Mouse (Mus musculus) liver, embryonic 15.5 days (tissue): ENCODE measurements around the gene Arid5b. TPM values are rescaled to one million over a fixed set of nuclear protein-coding genes. Genes with fewer than 3 reads are reported as not detected.

Source experiments
- ATAC-seq: fragments of 200-750 bp; cut with Nextera tagmentation; 2 replicates; pipeline ENCODE4 v1.8.0; 2017; ENCODE audit warnings: moderate number of reproducible peaks, mild to moderate bottlenecking, moderate library complexity; ENCODE audit not compliant: insufficient read depth
- H3K27ac ChIP-seq: fragments of 300-500 bp; sonication (generic); replicated peaks from 2 replicates; pipeline ENCODE4 v1.5.1; 2015; ENCODE audit warnings: mild to moderate bottlenecking, inconsistent platforms
- H3K27me3 ChIP-seq: fragments of 300-500 bp; sonication (generic); 2 replicates; pipeline ENCODE4 v1.6.1; 2015; ENCODE audit warnings: mild to moderate bottlenecking, inconsistent platforms
- H3K36me3 ChIP-seq: fragments of 300-500 bp; sonication (generic); replicated peaks from 2 replicates; pipeline ENCODE4 v1.6.1; 2015; ENCODE audit warnings: moderate library complexity, mild to moderate bottlenecking, inconsistent platforms
- H3K4me1 ChIP-seq: fragments of 300-500 bp; sonication (generic); replicated peaks from 2 replicates; pipeline ENCODE4 v1.6.1; 2015; ENCODE audit warnings: inconsistent platforms
- H3K4me2 ChIP-seq: fragments of 300-500 bp; sonication (generic); 2 replicates; pipeline ENCODE4 v1.6.1; 2015; ENCODE audit warnings: moderate library complexity, mild to moderate bottlenecking, inconsistent platforms
- H3K4me3 ChIP-seq: fragments of 300-500 bp; sonication (generic); replicated peaks from 2 replicates; pipeline ENCODE4 v1.5.1; 2015; ENCODE audit warnings: mild to moderate bottlenecking, inconsistent platforms
- H3K9ac ChIP-seq: fragments of 300-500 bp; sonication (generic); 2 replicates; pipeline ENCODE4 v1.6.1; 2015; ENCODE audit warnings: moderate library complexity, mild to moderate bottlenecking, inconsistent platforms
- H3K9me3 ChIP-seq: fragments of 300-500 bp; sonication (generic); replicated peaks from 2 replicates; pipeline ENCODE4 v1.6.1; 2016; ENCODE audit warnings: inconsistent platforms
- WGBS: fragments of 180-500 bp; shearing (Covaris S2); methylation state at CpG from one replicate; pipeline ENCODE4 v1.1.7; 2015; ENCODE audit warnings: mixed read lengths; ENCODE audit not compliant: insufficient replicate concordance; 5-methylcytosine and 5-hydroxymethylcytosine counted together
- polyA plus RNA-seq: library from polyadenylated mRNA; unstranded; fragments of >200 nt; fragmentation: Nextera tagmentation; extraction: Ambion mirVana; gene quantifications from 2 replicates; pipeline ENCODE4 v1.2.1, GENCODE M21; 2015

The Arid5b gene
- polyA plus RNA-seq, 1 experiment from 2014 or later: 5.8 TPM

GRCm38 (mm10) chr10:68159759-68160158, 118.8 kb downstream of the Arid5b start:
- Histone ChIP-seq H3K4me1 (peaks cover 59% of the 10 kb centered on the region), H3K4me2 (peak overlapping the region; percentile 11; the same call in 1 of the 2 replicates)
- 24% methylated on average over 9 of the region's 9 CpGs for WGBS

DNA sequence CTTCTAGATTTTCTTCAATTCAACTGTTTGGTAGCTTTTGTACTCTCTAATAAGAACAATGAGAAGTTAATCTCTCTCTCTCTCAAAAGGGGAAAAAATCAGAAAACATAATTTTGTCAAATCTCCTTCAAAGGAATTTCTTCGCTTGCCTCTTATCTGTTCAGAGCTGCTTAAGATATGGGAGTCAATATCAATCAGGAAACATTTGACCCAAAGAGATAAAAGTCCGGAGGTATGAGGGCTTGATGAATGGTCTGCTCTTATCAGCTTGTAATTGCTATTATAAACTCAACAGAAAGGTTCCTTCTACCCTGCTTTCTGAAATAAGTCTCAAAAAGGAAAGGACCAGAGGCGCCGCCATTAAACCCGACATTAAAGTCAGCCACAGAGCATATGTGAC, 120.0 kb downstream of the Arid5b start:
- no peak overlapping the region for H3K27ac ChIP-seq

More at GRCm38 (mm10) chr10:68159759-68160158, 118.8 kb downstream of the Arid5b start:
- H3K9ac ChIP-seq: no peak overlapping the region
- no peaks in the 10 kb centered on the region for H3K9me3 ChIP-seq
- no peak overlapping the region for H3K27ac ChIP-seq
- ATAC-seq: no peak
- no peaks in the 10 kb centered on the region for H3K27me3 ChIP-seq
- H3K4me3 ChIP-seq: no peak overlapping the region
- H3K36me3 ChIP-seq: peaks cover 7% of the 10 kb centered on the region; the same call in 1 of the 2 replicates

DNA sequence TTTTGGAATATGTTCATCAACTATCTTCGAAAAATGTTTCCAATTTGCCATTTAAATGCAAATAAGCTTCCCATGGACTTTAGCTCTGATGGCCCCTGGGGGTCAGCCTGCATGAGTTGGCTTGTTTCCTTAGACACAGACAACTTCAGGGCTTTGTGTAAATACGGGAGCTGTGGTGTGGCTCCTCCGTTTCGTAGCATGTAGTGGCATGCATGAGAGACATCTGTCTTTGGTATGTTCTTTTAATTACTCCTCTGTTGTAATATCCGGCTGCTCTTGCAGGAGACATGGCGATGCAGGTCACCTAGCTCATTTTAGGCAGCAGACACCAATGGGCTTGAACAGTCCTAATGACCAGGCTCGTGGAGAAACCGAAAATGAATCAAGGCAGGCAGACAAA, 121.0 kb downstream of the Arid5b start:
- WGBS: 80% methylated on average over 8 of the region's 8 CpGs
- peak overlapping the region; percentile 53 for H3K4me3 ChIP-seq
- peak overlapping the region; percentile 90; the same call in 1 of the 2 replicates for H3K27ac ChIP-seq
- H3K9ac ChIP-seq: peak overlapping the region; percentile 45; the same call in 1 of the 2 replicates
- no peak for ATAC-seq
- no peaks in the 10 kb centered on the region for H3K27me3 ChIP-seq
- H3K4me2 ChIP-seq: peak overlapping the region; percentile 62
- no peaks in the 10 kb centered on the region for H3K9me3 ChIP-seq
- H3K4me1 ChIP-seq: peaks cover 69% of the 10 kb centered on the region
- peaks cover 7% of the 10 kb centered on the region; the same call in 1 of the 2 replicates for H3K36me3 ChIP-seq

More for the DNA sequence above, 120.0 kb downstream of the Arid5b start:
- no peak for ATAC-seq
- peak overlapping the region; percentile 62 for H3K4me2 ChIP-seq
- no peak overlapping the region for H3K9ac ChIP-seq
- H3K27me3 ChIP-seq: no peaks in the 10 kb centered on the region
- H3K4me1 ChIP-seq: peaks cover 66% of the 10 kb centered on the region
- 20% methylated on average over 5 of the region's 5 CpGs for WGBS
- H3K36me3 ChIP-seq: peaks cover 7% of the 10 kb centered on the region; the same call in 1 of the 2 replicates
- H3K4me3 ChIP-seq: peak overlapping the region; percentile 53
- H3K9me3 ChIP-seq: no peaks in the 10 kb centered on the region

GRCm38 (mm10) chr10:68156646-68157245, 121.8 kb downstream of the Arid5b start:
- Histone ChIP-seq H3K4me1 (peaks cover 69% of the 10 kb centered on the region), H3K9ac (peak overlapping the region; percentile 45; the same call in 1 of the 2 replicates), H3K36me3 (peaks cover 7% of the 10 kb centered on the region; the same call in 1 of the 2 replicates), H3K27me3 (no peaks in the 10 kb centered on the region), H3K4me2 (peak overlapping the region; percentile 62), H3K27ac (peak overlapping the region; percentile 90; the same call in 1 of the 2 replicates), H3K9me3 (no peaks in the 10 kb centered on the region), H3K4me3 (peak overlapping the region; percentile 53)
- 78% methylated on average over 10 of the region's 10 CpGs for WGBS
- no peak for ATAC-seq

DNA sequence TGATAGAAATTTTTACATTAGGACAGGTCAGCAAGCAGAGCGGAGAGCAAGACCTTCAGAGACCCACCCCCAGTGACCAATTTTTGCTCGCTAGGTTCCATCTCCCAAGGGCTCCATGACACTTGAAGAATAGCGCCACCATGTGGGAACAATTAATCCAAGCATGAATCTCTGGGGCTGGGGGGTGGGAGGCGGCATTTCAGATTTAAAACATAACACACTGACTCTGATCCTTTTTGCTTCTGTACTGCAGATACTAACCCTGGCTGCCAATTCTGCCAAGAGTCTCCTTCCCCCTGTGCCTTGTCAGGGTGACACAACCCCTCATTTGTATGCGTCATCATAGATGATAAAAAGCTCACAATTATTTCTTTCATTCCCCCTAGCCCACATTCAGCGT, 122.4 kb downstream of the Arid5b start:
- peak overlapping the region; percentile 53 for H3K4me3 ChIP-seq
- peaks cover 69% of the 10 kb centered on the region for H3K4me1 ChIP-seq
- peaks cover 4% of the 10 kb centered on the region; the same call in 1 of the 2 replicates for H3K36me3 ChIP-seq
- peak overlapping the region; percentile 51 for H3K9ac ChIP-seq
- H3K9me3 ChIP-seq: no peaks in the 10 kb centered on the region
- no peaks in the 10 kb centered on the region for H3K27me3 ChIP-seq
- ATAC-seq: peak; percentile 47
- H3K4me2 ChIP-seq: peak overlapping the region; percentile 62
- WGBS: 69% methylated on average over 6 of the region's 6 CpGs
- H3K27ac ChIP-seq: peak overlapping the region; percentile 90

GRCm38 (mm10) chr10:68155431-68156119, 123.0 kb downstream of the Arid5b start:
- peak overlapping the region; percentile 53 for H3K4me3 ChIP-seq
- peak overlapping the region; percentile 62 for H3K4me2 ChIP-seq
- peak overlapping the region; percentile 51 for H3K9ac ChIP-seq
- WGBS: 53% methylated on average over 6 of the region's 6 CpGs
- peaks cover 69% of the 10 kb centered on the region for H3K4me1 ChIP-seq
- H3K27me3 ChIP-seq: no peaks in the 10 kb centered on the region
- ATAC-seq: peak; percentile 100
- H3K9me3 ChIP-seq: no peaks in the 10 kb centered on the region
- H3K36me3 ChIP-seq: no peaks in the 10 kb centered on the region; the same call in 1 of the 2 replicates
- H3K27ac ChIP-seq: peak overlapping the region; percentile 90

GRCm38 (mm10) chr10:68154046-68154765, 124.3 kb downstream of the Arid5b start:
- Histone ChIP-seq H3K36me3 (no peaks in the 10 kb centered on the region; the same call in 1 of the 2 replicates), H3K4me1 (peaks cover 55% of the 10 kb centered on the region), H3K4me3 (no peak overlapping the region), H3K9ac (no peak overlapping the region), H3K27ac (peak overlapping the region; percentile 90), H3K9me3 (no peaks in the 10 kb centered on the region), H3K4me2 (no peak overlapping the region), H3K27me3 (no peaks in the 10 kb centered on the region)
- WGBS: 89% methylated on average over 14 of the region's 14 CpGs
- no peak for ATAC-seq

GRCm38 (mm10) chr10:68153344-68154045, 125.0 kb downstream of the Arid5b start:
- H3K4me3 ChIP-seq: no peak overlapping the region
- no peak overlapping the region for H3K4me2 ChIP-seq
- no peak overlapping the region for H3K27ac ChIP-seq
- no peak for ATAC-seq
- no peak overlapping the region for H3K9ac ChIP-seq
- H3K27me3 ChIP-seq: no peaks in the 10 kb centered on the region
- H3K4me1 ChIP-seq: peaks cover 52% of the 10 kb centered on the region
- no peaks in the 10 kb centered on the region for H3K9me3 ChIP-seq
- WGBS: 81% methylated on average over 11 of the region's 11 CpGs
- no peaks in the 10 kb centered on the region; the same call in 1 of the 2 replicates for H3K36me3 ChIP-seq

GRCm38 (mm10) chr10:68148495-68148894, 130.0 kb downstream of the Arid5b start:
- Histone ChIP-seq H3K4me3 (no peak overlapping the region), H3K9ac (no peak overlapping the region), H3K36me3 (no peaks in the 10 kb centered on the region), H3K9me3 (no peaks in the 10 kb centered on the region), H3K4me2 (no peak overlapping the region), H3K27ac (no peak overlapping the region), H3K4me1 (peaks cover 9% of the 10 kb centered on the region; the same call in 1 of the 2 replicates), H3K27me3 (no peaks in the 10 kb centered on the region)
- WGBS: 76% methylated on average over 6 of the region's 6 CpGs
- no peak for ATAC-seq

GRCm38 (mm10) chr10:68147730-68148129, 130.8 kb downstream of the Arid5b start:
- no peak overlapping the region for H3K4me2 ChIP-seq
- H3K4me1 ChIP-seq: peaks cover 7% of the 10 kb centered on the region; the same call in 1 of the 2 replicates
- H3K9me3 ChIP-seq: no peaks in the 10 kb centered on the region
- no peaks in the 10 kb centered on the region for H3K36me3 ChIP-seq
- no peaks in the 10 kb centered on the region for H3K27me3 ChIP-seq
- 71% methylated on average over 6 of the region's 6 CpGs for WGBS
- no peak for ATAC-seq
- H3K9ac ChIP-seq: no peak overlapping the region
- H3K27ac ChIP-seq: 0 out of 2 replicates have a peak overlapping the region, but pooled peaks have one; percentile 21
- no peak overlapping the region for H3K4me3 ChIP-seq
